Mouse (Mus musculus): ENCODE data around the gene Ccn5. TPM values are rescaled to one million over a fixed set of nuclear protein-coding genes. Genes with fewer than 3 reads are reported as not detected.

Ccn5 gene
- polyA plus RNA-seq, 1 experiment from 2014 or later, result 0.68 TPM

- 41% methylated on average over 6 of the region's 6 CpGs for WGBS
Measured at GRCm38 (mm10) chr2:163839519-163839918, 18.9 kb downstream of the Ccn5 start.

DNA sequence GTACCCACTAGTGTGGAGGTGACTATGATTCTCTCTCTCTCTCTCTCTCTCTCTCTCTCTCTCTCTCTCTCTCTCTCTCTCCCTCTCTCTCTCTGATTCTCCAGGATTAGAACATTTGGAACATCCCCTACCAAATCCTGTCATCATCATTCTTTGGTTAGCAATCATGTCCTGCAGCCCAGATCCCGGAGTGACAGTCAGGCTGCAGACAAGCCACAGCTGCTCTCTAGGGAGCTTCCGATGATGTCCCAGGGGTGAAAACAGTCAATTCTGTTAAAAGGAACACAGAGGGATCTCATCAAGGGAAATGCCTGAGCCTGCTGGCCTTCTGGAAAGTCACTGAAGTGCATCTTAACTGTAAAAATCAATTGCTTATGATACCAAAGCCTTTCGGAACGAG, 21.4 kb downstream of the Ccn5 start:
- no peak for TF ChIP-seq CTCF (IDR thresholded peaks at IDR 0.05; ENCODE audit: low read depth)

More at GRCm38 (mm10) chr2:163839519-163839918, 18.9 kb downstream of the Ccn5 start:
- Histone ChIP-seq H3K4me1 (ENCODE audit: insufficient read depth) (no peaks in the 10 kb centered on the region), H3K4me3 (ENCODE audit: low read depth, low read length) (no peak overlapping the region), H3K4me2 (no peak overlapping the region), H3K27ac (ENCODE audit: low read depth) (no peak overlapping the region), H3K9me3 (ENCODE audit: low read depth, low read length) (no peaks in the 10 kb centered on the region), H3K36me3 (ENCODE audit: insufficient read depth) (no peaks in the 10 kb centered on the region), H3K9ac (no peak overlapping the region), H3K27me3 (ENCODE audit: insufficient read depth, low read length) (no peaks in the 10 kb centered on the region)
- DNase-seq (peak; percentile 46), ATAC-seq (ENCODE audit: insufficient read depth) (no peak)
- no peak for TF ChIP-seq CTCF (IDR thresholded peaks at IDR 0.05; ENCODE audit: low read depth)

GRCm38 (mm10) chr2:163853461-163853901, 32.8 kb downstream of the Ccn5 start, which contains the start of gene Kcnk15:
Kcnk15 (plus strand) TSS chr2:163853651.
- WGBS, result under 1% methylated on average over 38 of the region's 38 CpGs
- peak within 1 kb of the TSS; percentile 36 for H3K4me2 ChIP-seq
- no peak for ATAC-seq (ENCODE audit: insufficient read depth)
- H3K4me3 ChIP-seq (ENCODE audit: low read depth, low read length), result peak within 1 kb of the TSS; percentile 15; the same call in 1 of the 2 replicates
- TF ChIP-seq CTCF (IDR thresholded peaks at IDR 0.05; ENCODE audit: low read depth), result peak; percentile 57
- peaks cover 79% of the 10 kb centered on the region for H3K27me3 ChIP-seq (ENCODE audit: insufficient read depth, low read length)
- H3K9ac ChIP-seq, result no peak within 1 kb of the TSS
- H3K36me3 ChIP-seq (ENCODE audit: insufficient read depth), result no peaks in the 10 kb centered on the region
- no peaks in the 10 kb centered on the region for H3K9me3 ChIP-seq (ENCODE audit: low read depth, low read length)
- no peak within 1 kb of the TSS for H3K27ac ChIP-seq (ENCODE audit: low read depth)
- DNase-seq, result peak; percentile 52
- H3K4me1 ChIP-seq (ENCODE audit: insufficient read depth), result no peaks in the 10 kb centered on the region

More for the DNA sequence above, 21.4 kb downstream of the Ccn5 start:
- Histone ChIP-seq H3K4me3 (ENCODE audit: low read depth, low read length) (no peak overlapping the region), H3K27ac (ENCODE audit: low read depth) (no peak overlapping the region), H3K9me3 (ENCODE audit: low read depth, low read length) (no peaks in the 10 kb centered on the region), H3K27me3 (ENCODE audit: insufficient read depth, low read length) (no peaks in the 10 kb centered on the region), H3K36me3 (ENCODE audit: insufficient read depth) (no peaks in the 10 kb centered on the region), H3K4me1 (ENCODE audit: insufficient read depth) (no peaks in the 10 kb centered on the region), H3K9ac (no peak overlapping the region), H3K4me2 (no peak overlapping the region)
- ATAC-seq (ENCODE audit: insufficient read depth) (no peak), DNase-seq (no peak)
- WGBS, result 49% methylated on average over 4 of the region's 4 CpGs

- no peaks in the 10 kb centered on the region for H3K36me3 ChIP-seq (ENCODE audit: insufficient read depth)
- H3K27ac ChIP-seq (ENCODE audit: low read depth), result no peak overlapping the region
- ATAC-seq (ENCODE audit: insufficient read depth) (no peak), DNase-seq (no peak)
- no peak overlapping the region for H3K4me3 ChIP-seq (ENCODE audit: low read depth, low read length)
- no peak overlapping the region for H3K9ac ChIP-seq
- H3K9me3 ChIP-seq (ENCODE audit: low read depth, low read length), result no peaks in the 10 kb centered on the region
- H3K4me2 ChIP-seq, result no peak overlapping the region
- H3K27me3 ChIP-seq (ENCODE audit: insufficient read depth, low read length), result peaks cover 59% of the 10 kb centered on the region
- WGBS, result 69% methylated on average over 6 of the region's 6 CpGs
- no peak for TF ChIP-seq CTCF (IDR thresholded peaks at IDR 0.05; ENCODE audit: low read depth)
- no peaks in the 10 kb centered on the region for H3K4me1 ChIP-seq (ENCODE audit: insufficient read depth)
Measured at GRCm38 (mm10) chr2:163857233-163857632, 36.6 kb downstream of the Ccn5 start.

DNA sequence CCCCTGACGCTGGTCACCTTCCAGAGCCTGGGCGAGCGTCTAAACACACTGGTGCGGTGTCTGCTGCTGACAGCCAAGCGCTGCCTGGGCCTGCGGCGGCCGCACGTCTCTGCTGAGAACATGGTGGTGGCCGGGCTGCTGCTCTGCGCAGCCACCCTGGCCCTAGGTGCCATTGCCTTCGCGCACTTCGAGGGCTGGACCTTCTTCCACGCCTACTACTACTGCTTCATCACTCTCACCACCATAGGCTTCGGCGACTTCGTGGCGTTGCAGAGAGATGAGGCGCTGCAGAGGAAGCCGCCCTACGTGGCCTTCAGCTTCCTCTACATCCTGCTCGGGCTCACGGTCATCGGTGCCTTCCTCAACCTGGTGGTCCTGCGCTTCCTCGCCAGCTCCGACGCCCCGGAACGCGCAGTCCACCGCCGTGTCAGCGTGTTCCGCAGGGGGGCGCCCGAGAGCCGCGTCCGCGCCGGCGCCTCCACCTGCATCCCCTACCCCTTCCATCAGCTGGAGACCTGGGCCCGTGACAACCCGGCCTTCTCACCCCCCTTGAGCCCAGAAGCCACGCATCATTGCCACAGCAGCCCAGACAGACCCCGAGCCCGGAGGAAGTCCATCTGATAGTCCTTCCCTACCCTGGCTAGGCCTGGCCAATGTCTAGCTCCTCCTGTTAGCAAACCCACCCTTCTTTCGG, 37.7 kb downstream of the Ccn5 start:
- H3K4me1 ChIP-seq (ENCODE audit: insufficient read depth), result no peaks in the 10 kb centered on the region
- DNase-seq, result peak; percentile 41
- H3K27me3 ChIP-seq (ENCODE audit: insufficient read depth, low read length), result peaks cover 50% of the 10 kb centered on the region
- H3K4me2 ChIP-seq, result peak overlapping the region; percentile 37; the same call in 1 of the 2 replicates
- peak; percentile 50; the same call in 1 of the 2 replicates for ATAC-seq (ENCODE audit: insufficient read depth)
- H3K36me3 ChIP-seq (ENCODE audit: insufficient read depth), result no peaks in the 10 kb centered on the region
- 0 out of 2 replicates have a peak overlapping the region, but pooled peaks have one; percentile 8 for H3K4me3 ChIP-seq (ENCODE audit: low read depth, low read length)
- 13% methylated on average over 50 of the region's 50 CpGs for WGBS
- H3K9ac ChIP-seq, result no peak overlapping the region
- H3K27ac ChIP-seq (ENCODE audit: low read depth), result no peak overlapping the region
- H3K9me3 ChIP-seq (ENCODE audit: low read depth, low read length), result no peaks in the 10 kb centered on the region
- TF ChIP-seq CTCF (IDR thresholded peaks at IDR 0.05; ENCODE audit: low read depth), result peak; percentile 70

- WGBS, result 87% methylated on average over 5 of the region's 5 CpGs
- H3K27me3 ChIP-seq (ENCODE audit: insufficient read depth, low read length), result no peaks in the 10 kb centered on the region
- TF ChIP-seq CTCF (IDR thresholded peaks at IDR 0.05; ENCODE audit: low read depth), result no peak
Measured at GRCm38 (mm10) chr2:163865311-163865710, 44.6 kb downstream of the Ccn5 start.

DNA sequence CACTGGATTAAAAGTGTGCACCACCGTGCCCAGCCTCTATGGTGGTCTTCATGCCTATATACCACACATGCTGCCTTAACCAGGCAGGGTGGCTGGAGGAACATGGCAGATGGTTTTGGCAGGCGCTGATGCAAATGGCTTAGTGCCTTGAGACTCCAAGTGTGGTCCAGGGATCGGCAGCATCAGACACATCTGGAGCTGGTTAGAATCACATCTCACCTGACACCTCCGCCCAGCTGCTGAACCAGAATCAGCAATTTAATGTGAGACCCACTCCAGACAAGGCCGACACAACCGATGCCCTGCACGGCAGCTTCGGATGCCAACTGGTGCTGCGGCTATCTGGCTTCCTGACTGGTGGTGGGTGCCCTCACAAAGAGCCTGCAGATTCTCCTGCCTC, 45.4 kb downstream of the Ccn5 start:
- Histone ChIP-seq H3K4me1 (ENCODE audit: insufficient read depth) (no peaks in the 10 kb centered on the region), H3K4me3 (ENCODE audit: low read depth, low read length) (no peak overlapping the region), H3K27ac (ENCODE audit: low read depth) (no peak overlapping the region), H3K4me2 (no peak overlapping the region), H3K27me3 (ENCODE audit: insufficient read depth, low read length) (no peaks in the 10 kb centered on the region), H3K36me3 (ENCODE audit: insufficient read depth) (no peaks in the 10 kb centered on the region), H3K9ac (no peak overlapping the region), H3K9me3 (ENCODE audit: low read depth, low read length) (no peaks in the 10 kb centered on the region)
- DNase-seq (no peak), ATAC-seq (ENCODE audit: insufficient read depth) (no peak)
- TF ChIP-seq CTCF (IDR thresholded peaks at IDR 0.05; ENCODE audit: low read depth), result no peak
- 59% methylated on average over 9 of the region's 9 CpGs for WGBS

More at GRCm38 (mm10) chr2:163865311-163865710, 44.6 kb downstream of the Ccn5 start:
- ATAC-seq (ENCODE audit: insufficient read depth), result no peak
- no peak for DNase-seq
- Histone ChIP-seq H3K9ac (no peak overlapping the region), H3K4me1 (ENCODE audit: insufficient read depth) (no peaks in the 10 kb centered on the region), H3K4me2 (no peak overlapping the region), H3K9me3 (ENCODE audit: low read depth, low read length) (no peaks in the 10 kb centered on the region), H3K4me3 (ENCODE audit: low read depth, low read length) (no peak overlapping the region), H3K27ac (ENCODE audit: low read depth) (no peak overlapping the region), H3K36me3 (ENCODE audit: insufficient read depth) (no peaks in the 10 kb centered on the region)

Measured in lung, embryonic 14.5 days (tissue).